ENCODE assay signal across 11 mouse cellular contexts in the genomic region with DNA sequence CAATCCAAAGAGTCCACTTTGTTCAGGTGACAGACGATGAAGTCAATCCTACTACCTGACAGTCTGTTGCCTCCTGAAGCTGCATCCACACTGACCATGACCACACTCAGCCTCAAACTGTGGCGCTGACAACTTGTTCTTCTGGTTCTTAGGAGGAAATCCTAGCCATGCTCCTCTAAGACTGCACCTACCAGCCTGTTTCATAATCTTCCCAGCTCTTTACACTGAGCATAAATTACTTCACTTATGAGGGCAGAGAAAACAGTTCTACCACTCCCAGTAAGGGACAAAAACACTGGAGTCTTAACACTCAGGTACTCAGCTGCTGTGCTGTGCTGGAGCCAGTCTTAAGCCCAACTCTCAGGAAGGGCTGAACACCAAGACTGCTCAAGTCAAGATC. TPM values are rescaled to one million over a fixed set of nuclear protein-coding genes. Genes with fewer than 3 reads are reported as not detected.
DNase-seq lines count a peak whose midpoint lies in the region; ATAC-seq and TF ChIP-seq lines count a peak whose summit lies in the region.
"Had no signal": no experiment of that assay in that cellular context is flagged by ENCODE, and none has a peak within 500 bp of the region (broad histone marks: within the 10 kb centered on the region; RNA-seq: fewer than 3 reads in every experiment).

No protein-coding gene starts in this region.

- no peak for TF ChIP-seq EP300 in lung, postnatal 0 days (IDR thresholded peaks at IDR 0.05)

- no peak for ATAC-seq in forebrain, embryonic 15.5 days (replicated peaks)
- ATAC-seq in hindbrain, embryonic 11.5 days (ENCODE audit: low FRiP score): no peak
- no peak for ATAC-seq in megakaryocyte, adult 5-6 weeks (ENCODE audit: poor library complexity, severe bottlenecking)
- ATAC-seq in lung, postnatal 0 days: peak; percentile 19

- no peak for TF ChIP-seq CTCF in lung, postnatal 0 days (IDR thresholded peaks at IDR 0.05)

- H3K9me3 ChIP-seq in forebrain, embryonic 10.5 days: no peaks in the 10 kb centered on the region
- H3K9me3 ChIP-seq in forebrain, embryonic 15.5 days: no peaks in the 10 kb centered on the region
- H3K9me3 ChIP-seq in hindbrain, embryonic 10.5 days: no peaks in the 10 kb centered on the region
- no peaks in the 10 kb centered on the region for H3K9me3 ChIP-seq in hindbrain, embryonic 11.5 days (ENCODE audit: control insufficient read depth, low read length)
- no peaks in the 10 kb centered on the region for H3K9me3 ChIP-seq in megakaryocyte, embryonic 14.5 days
- no peaks in the 10 kb centered on the region for H3K9me3 ChIP-seq in lung, postnatal 0 days (ENCODE audit: low read length)

- 96% methylated on average over 2 of the region's 2 CpGs for WGBS in forebrain, embryonic 10.5 days
- 90% methylated on average over 2 of the region's 2 CpGs for WGBS in forebrain, embryonic 15.5 days
- WGBS in hindbrain, embryonic 10.5 days: 89% methylated on average over 2 of the region's 2 CpGs
- WGBS in hindbrain, embryonic 11.5 days: 95% methylated on average over 2 of the region's 2 CpGs
- 68% methylated on average over 2 of the region's 2 CpGs for WGBS in lung, postnatal 0 days

- DNase-seq in forebrain, embryonic 10.5 days (ENCODE audit: extremely low spot score, low spot score): no peak
- DNase-seq in hindbrain, embryonic 10.5 days (ENCODE audit: low spot score): no peak
- DNase-seq in hindbrain, embryonic 11.5 days (ENCODE audit: low spot score): no peak
- peak; percentile 79 for DNase-seq in lung, postnatal 0 days (ENCODE audit: low spot score)
- no peak for DNase-seq in layer of hippocampus, adult 8-10 months (ENCODE audit: low spot score in 2 of 2)
- DNase-seq: adrenal gland, postnatal 10 days; right cerebral cortex, postnatal 14 days; thymus, postnatal 14 days had no signal

- peaks cover 8% of the 10 kb centered on the region; the same call in 1 of the 2 replicates for H3K27me3 ChIP-seq in forebrain, embryonic 10.5 days (ENCODE audit: poor library complexity, severe bottlenecking)
- H3K27me3 ChIP-seq in forebrain, embryonic 15.5 days: no peaks in the 10 kb centered on the region
- H3K27me3 ChIP-seq in hindbrain, embryonic 10.5 days (ENCODE audit: insufficient read depth, poor library complexity, severe bottlenecking): no peaks in the 10 kb centered on the region
- no peaks in the 10 kb centered on the region for H3K27me3 ChIP-seq in hindbrain, embryonic 11.5 days (ENCODE audit: control insufficient read depth, insufficient read depth, low read length)
- H3K27me3 ChIP-seq in megakaryocyte, embryonic 14.5 days (replicated peaks): no peaks in the 10 kb centered on the region
- H3K27me3 ChIP-seq in lung, postnatal 0 days (replicated peaks; ENCODE audit: insufficient read depth, low read length): no peaks in the 10 kb centered on the region

- H3K9ac ChIP-seq in forebrain, embryonic 15.5 days (replicated peaks): no peak overlapping the region
- H3K9ac ChIP-seq in hindbrain, embryonic 11.5 days (ENCODE audit: low read depth, low read length): no peak overlapping the region
- no peak overlapping the region for H3K9ac ChIP-seq in lung, postnatal 0 days (replicated peaks; ENCODE audit: low read depth)

- peak overlapping the region; percentile 19; the same call in 1 of the 2 replicates for H3K4me3 ChIP-seq in forebrain, embryonic 10.5 days
- H3K4me3 ChIP-seq in forebrain, embryonic 15.5 days: no peak overlapping the region
- H3K4me3 ChIP-seq in hindbrain, embryonic 10.5 days: peak overlapping the region; percentile 28; the same call in 1 of the 2 replicates
- no peak overlapping the region for H3K4me3 ChIP-seq in hindbrain, embryonic 11.5 days (ENCODE audit: low read depth, low read length)
- peak overlapping the region; percentile 48 for H3K4me3 ChIP-seq in megakaryocyte, embryonic 14.5 days (replicated peaks)
- no peak overlapping the region for H3K4me3 ChIP-seq in lung, postnatal 0 days (ENCODE audit: low read depth, low read length)

- H3K4me1 ChIP-seq in forebrain, embryonic 10.5 days: peaks cover 47% of the 10 kb centered on the region
- H3K4me1 ChIP-seq in forebrain, embryonic 15.5 days: peaks cover 30% of the 10 kb centered on the region
- H3K4me1 ChIP-seq in hindbrain, embryonic 10.5 days (replicated peaks): peaks cover 50% of the 10 kb centered on the region
- H3K4me1 ChIP-seq in hindbrain, embryonic 11.5 days (replicated peaks; ENCODE audit: control insufficient read depth, insufficient read depth, low read length): peaks cover 16% of the 10 kb centered on the region
- H3K4me1 ChIP-seq in megakaryocyte, embryonic 14.5 days: peaks cover 87% of the 10 kb centered on the region
- peaks cover 12% of the 10 kb centered on the region; the same call in 1 of the 2 replicates for H3K4me1 ChIP-seq in lung, postnatal 0 days (ENCODE audit: insufficient read depth, low read depth, low read length)

- H3K27ac ChIP-seq in forebrain, embryonic 10.5 days: no peak overlapping the region
- H3K27ac ChIP-seq in forebrain, embryonic 15.5 days (replicated peaks): no peak overlapping the region
- peak overlapping the region; percentile 31; the same call in 1 of the 2 replicates for H3K27ac ChIP-seq in hindbrain, embryonic 10.5 days
- no peak overlapping the region for H3K27ac ChIP-seq in hindbrain, embryonic 11.5 days (ENCODE audit: low read depth, low read length)
- H3K27ac ChIP-seq in lung, postnatal 0 days (ENCODE audit: low read length): peak overlapping the region; percentile 20; the same call in 1 of the 2 replicates

- no peak overlapping the region for H3K4me2 ChIP-seq in forebrain, embryonic 15.5 days (replicated peaks)
- no peak overlapping the region for H3K4me2 ChIP-seq in hindbrain, embryonic 11.5 days (replicated peaks; ENCODE audit: low read depth, low read length)
- H3K4me2 ChIP-seq in lung, postnatal 0 days (replicated peaks; ENCODE audit: low read depth, low read length): no peak overlapping the region

- peaks cover 15% of the 10 kb centered on the region for H3K36me3 ChIP-seq in forebrain, embryonic 10.5 days (replicated peaks)
- no peaks in the 10 kb centered on the region for H3K36me3 ChIP-seq in forebrain, embryonic 15.5 days
- H3K36me3 ChIP-seq in hindbrain, embryonic 10.5 days: peaks cover 17% of the 10 kb centered on the region
- H3K36me3 ChIP-seq in hindbrain, embryonic 11.5 days (ENCODE audit: control insufficient read depth, insufficient read depth, low read length): no peaks in the 10 kb centered on the region
- peaks cover 40% of the 10 kb centered on the region for H3K36me3 ChIP-seq in megakaryocyte, embryonic 14.5 days (replicated peaks; ENCODE audit: low read length)
- no peaks in the 10 kb centered on the region for H3K36me3 ChIP-seq in lung, postnatal 0 days (ENCODE audit: insufficient read depth, low read length)

RNA-seq across cellular contexts. Expression of gene Gatad2a, which starts 25.3 kb away (rescaled TPM):
- 51.7 and 57.1 TPM in 2 replicates for polyA plus RNA-seq in forebrain, embryonic 10.5 days (2016; fragmentation: Nextera tagmentation; extraction: Ambion mirVana)
- polyA plus RNA-seq in forebrain, embryonic 15.5 days (2015; fragmentation: Nextera tagmentation; extraction: Ambion mirVana): 28.3 and 35.5 TPM in 2 replicates
- polyA plus RNA-seq in hindbrain, embryonic 10.5 days (2016; fragmentation: Nextera tagmentation; extraction: Ambion mirVana): 46.9 and 50.3 TPM in 2 replicates
- 48.8 and 62.0 TPM in 2 replicates for polyA plus RNA-seq in hindbrain, embryonic 11.5 days (2014; fragmentation: Nextera tagmentation; extraction: Ambion mirVana)
- polyA plus RNA-seq in megakaryocyte, embryonic 14.5 days (2012; ENCODE audit: insufficient read depth, low replicate concordance): 83.9 and 88.5 TPM in 2 replicates
- total RNA-seq in megakaryocyte, adult 5-6 weeks (2015): 50.1 and 62.0 TPM in 2 replicates
- 62.5 and 64.7 TPM in 2 replicates for total RNA-seq in megakaryocyte, adult 5-6 weeks (2017)
- polyA plus RNA-seq in lung, postnatal 0 days (2015; fragmentation: Nextera tagmentation; extraction: Ambion mirVana): 40.9 and 41.8 TPM in 2 replicates
- 10 to 100 TPM; 27.9 to 37.6 (median 33.3) TPM for total RNA-seq in layer of hippocampus, adult 8-10 months (2022)

Comparison
In these comparisons a context has a peak if more than half of its experiments do, and no peak if none do; other contexts are left out.
1. H3K27ac ChIP-seq: peak in hindbrain, embryonic 10.5 days (single experiment) and lung, postnatal 0 days (single experiment); none in forebrain, embryonic 10.5 days (single experiment), forebrain, embryonic 15.5 days (single experiment) and hindbrain, embryonic 11.5 days (single experiment).
2. H3K4me3 ChIP-seq: peak in forebrain, embryonic 10.5 days (single experiment), hindbrain, embryonic 10.5 days (single experiment) and megakaryocyte, embryonic 14.5 days (single experiment); none in forebrain, embryonic 15.5 days (single experiment), hindbrain, embryonic 11.5 days (single experiment) and lung, postnatal 0 days (single experiment).